Mouse (Mus musculus): ENCODE results near the gene Ccdc13.

- no peak for TF ChIP-seq CTCF (IDR thresholded peaks at IDR 0.05; ENCODE audit: low read depth)
- no peak for TF ChIP-seq EP300 (IDR thresholded peaks at IDR 0.05; ENCODE audit: low read depth)
Measured at GRCm38 (mm10) chr9:121761787-121762186, 77.5 kb downstream of the Ccdc13 start.
